9 mouse cellular contexts compared by ENCODE assay signal in genomic region chr10:75921726-75922560, GRCm38 (mm10). TPM values are rescaled to one million over a fixed set of nuclear protein-coding genes. Genes with fewer than 3 reads are reported as not detected.
DNase-seq lines count a peak whose midpoint lies in the region; ATAC-seq and TF ChIP-seq lines count a peak whose summit lies in the region.
"Had no signal": no experiment of that assay in that cellular context is flagged by ENCODE, and none has a peak within 500 bp of the region (broad histone marks: within the 10 kb centered on the region; RNA-seq: fewer than 3 reads in every experiment).

No protein-coding gene starts in this region.

- peak overlapping the region; percentile 76 for H3K4me3 ChIP-seq in kidney, adult 2 months (ENCODE audit: insufficient read depth, low read depth, low read length)
- peak overlapping the region; percentile 98 for H3K4me3 ChIP-seq in E14TG2a.4 (replicated peaks; ENCODE audit: low read length)
- peak overlapping the region; percentile 58 for H3K4me3 ChIP-seq in cortical plate, adult 2 months (ENCODE audit: insufficient read depth, low read length)
- H3K4me3 ChIP-seq in hindbrain, embryonic 14.5 days (replicated peaks; ENCODE audit: low read length), result peak overlapping the region; percentile 69
- peak overlapping the region; percentile 95 for H3K4me3 ChIP-seq in liver, embryonic 16.5 days (ENCODE audit: low read depth, low read length)

- no peaks in the 10 kb centered on the region for H3K9me3 ChIP-seq in E14TG2a.4 (ENCODE audit: low read length)
- no peaks in the 10 kb centered on the region for H3K9me3 ChIP-seq in hindbrain, embryonic 14.5 days (ENCODE audit: control insufficient read depth, low read length)
- H3K9me3 ChIP-seq in liver, embryonic 16.5 days (replicated peaks; ENCODE audit: control insufficient read depth, low read length), result no peaks in the 10 kb centered on the region

- peak; percentile 62 for ATAC-seq in hindbrain, embryonic 14.5 days (ENCODE audit: low FRiP score)
- ATAC-seq in liver, embryonic 16.5 days (ENCODE audit: low read depth), result no peak
- ATAC-seq in monocyte, adult 5-6 weeks (replicated peaks; ENCODE audit: insufficient number of reproducible peaks, low FRiP score, low TSS enrichment, poor library complexity, severe bottlenecking), result no peak

- H3K4me1 ChIP-seq in kidney, adult 2 months (ENCODE audit: control insufficient read depth, insufficient read depth, low read length), result peaks cover 8% of the 10 kb centered on the region; the same call in 1 of the 2 replicates
- H3K4me1 ChIP-seq in E14TG2a.4 (replicated peaks; ENCODE audit: low read depth, low read length), result peaks cover 59% of the 10 kb centered on the region
- H3K4me1 ChIP-seq in cortical plate, adult 2 months (ENCODE audit: control insufficient read depth, insufficient read depth, low read length), result peaks cover 2% of the 10 kb centered on the region
- H3K4me1 ChIP-seq in hindbrain, embryonic 14.5 days (replicated peaks; ENCODE audit: control insufficient read depth, insufficient read depth, low read length), result peaks cover 38% of the 10 kb centered on the region
- H3K4me1 ChIP-seq in liver, embryonic 16.5 days (ENCODE audit: control insufficient read depth, low read depth, low read length), result peaks cover 26% of the 10 kb centered on the region

- peak; percentile 32 for DNase-seq in kidney, adult 2 months
- no peak for DNase-seq in kidney, adult 18-20 months
- peak; percentile 49 for DNase-seq in hindbrain, embryonic 14.5 days (ENCODE audit: low spot score)
- DNase-seq in testis, postnatal 14 days (ENCODE audit: low spot score), result peak; percentile 49

- no peaks in the 10 kb centered on the region for H3K36me3 ChIP-seq in kidney, adult 2 months (ENCODE audit: control insufficient read depth, insufficient read depth, low read length)
- peaks cover 74% of the 10 kb centered on the region for H3K36me3 ChIP-seq in E14TG2a.4 (ENCODE audit: insufficient read depth, low read length)
- H3K36me3 ChIP-seq in hindbrain, embryonic 14.5 days (replicated peaks; ENCODE audit: control insufficient read depth, insufficient read depth), result peaks cover 19% of the 10 kb centered on the region
- no peaks in the 10 kb centered on the region for H3K36me3 ChIP-seq in liver, embryonic 16.5 days (ENCODE audit: control insufficient read depth, insufficient read depth)

- TF ChIP-seq POLR2A in kidney, adult 2 months (IDR thresholded peaks at IDR 0.05; ENCODE audit: low read depth, low read length), result no peak
- no peak for TF ChIP-seq POLR2A in cortical plate, adult 2 months (IDR thresholded peaks at IDR 0.05; ENCODE audit: extremely low read depth, insufficient read depth, low read length)

- H3K9ac ChIP-seq in hindbrain, embryonic 14.5 days, result peak overlapping the region; percentile 92
- H3K9ac ChIP-seq in liver, embryonic 16.5 days (ENCODE audit: low read depth, low read length), result peak overlapping the region; percentile 92

- TF ChIP-seq CTCF in kidney, adult 2 months (conservative IDR thresholded peaks at IDR 0.05; ENCODE audit: insufficient read depth, insufficient read length, low read depth, low read length), result no peak
- no peak for TF ChIP-seq CTCF in E14TG2a.4 (conservative IDR thresholded peaks at IDR 0.05; ENCODE audit: low read length)
- no peak for TF ChIP-seq CTCF in cortical plate, adult 2 months (IDR thresholded peaks at IDR 0.05; ENCODE audit: extremely low read depth, insufficient read depth, low read length)

- no peaks in the 10 kb centered on the region for H3K27me3 ChIP-seq in kidney, adult 2 months (replicated peaks; ENCODE audit: control insufficient read depth, insufficient read depth, low read length)
- H3K27me3 ChIP-seq in E14TG2a.4 (ENCODE audit: insufficient read depth, low read length), result no peaks in the 10 kb centered on the region
- H3K27me3 ChIP-seq in hindbrain, embryonic 14.5 days (ENCODE audit: control insufficient read depth, insufficient read depth, low read length), result no peaks in the 10 kb centered on the region
- H3K27me3 ChIP-seq in liver, embryonic 16.5 days (ENCODE audit: control insufficient read depth, insufficient read depth, low read depth, low read length), result no peaks in the 10 kb centered on the region

- H3K27ac ChIP-seq in kidney, adult 2 months (ENCODE audit: insufficient read depth, low read depth, low read length), result peak overlapping the region; percentile 73
- peak overlapping the region; percentile 61 for H3K27ac ChIP-seq in cortical plate, adult 2 months (ENCODE audit: insufficient read depth, low read length)
- H3K27ac ChIP-seq in hindbrain, embryonic 14.5 days, result peak overlapping the region; percentile 97
- H3K27ac ChIP-seq in liver, embryonic 16.5 days (ENCODE audit: low read length), result peak overlapping the region; percentile 61

- 4% methylated on average over 22 of the region's 22 CpGs for WGBS in kidney, adult 2 months
- WGBS in hindbrain, embryonic 14.5 days, result 4% methylated on average over 22 of the region's 22 CpGs
- WGBS in liver, embryonic 16.5 days (ENCODE audit: insufficient replicate concordance), result 4% methylated on average over 22 of the region's 22 CpGs

- peak overlapping the region; percentile 73 for H3K4me2 ChIP-seq in hindbrain, embryonic 14.5 days (replicated peaks)
- peak overlapping the region; percentile 90 for H3K4me2 ChIP-seq in liver, embryonic 16.5 days (ENCODE audit: low read depth, low read length)

RNA-seq across cellular contexts. Expression of gene Smarcb1, which starts 0.5 kb away (rescaled TPM):
- polyA plus RNA-seq in kidney, adult 2 months (2012; rRNA removed), result 34.6 and 37.7 TPM in 2 replicates
- 71.5 and 73.1 TPM in 2 replicates for polyA plus RNA-seq in cortical plate, adult 2 months (2012; rRNA removed)
- polyA plus RNA-seq in hindbrain, embryonic 14.5 days (2014; fragmentation: Nextera tagmentation; extraction: Ambion mirVana), result 230 and 231 TPM in 2 replicates
- polyA plus RNA-seq in liver, embryonic 16.5 days (2015; fragmentation: Nextera tagmentation; extraction: Ambion mirVana), result 55.9 and 56.8 TPM in 2 replicates
- total RNA-seq in monocyte, adult 5-6 weeks (2017), result 16.2 to 31.0 TPM (median 19.4 TPM) in 3 replicates

RNA-seq across cellular contexts. Expression of gene Chchd10, which starts 11.0 kb away (rescaled TPM):
- 1,587 and 1,621 TPM in 2 replicates for polyA plus RNA-seq in kidney, adult 2 months (2012; rRNA removed)
- 502 and 507 TPM in 2 replicates for polyA plus RNA-seq in cortical plate, adult 2 months (2012; rRNA removed)
- polyA plus RNA-seq in hindbrain, embryonic 14.5 days (2014; fragmentation: Nextera tagmentation; extraction: Ambion mirVana), result 148 TPM in 2 replicates
- 125 and 137 TPM in 2 replicates for polyA plus RNA-seq in liver, embryonic 16.5 days (2015; fragmentation: Nextera tagmentation; extraction: Ambion mirVana)
- total RNA-seq in monocyte, adult 5-6 weeks (2017), result 1.4 to 5.9 TPM (median 5.8 TPM) in 3 replicates

RNA-seq across cellular contexts. Expression of gene Mmp11, which starts 14.4 kb away (rescaled TPM):
- polyA plus RNA-seq in kidney, adult 2 months (2012; rRNA removed), result 21.5 and 23.9 TPM in 2 replicates
- polyA plus RNA-seq in cortical plate, adult 2 months (2012; rRNA removed), result 2.3 and 2.6 TPM in 2 replicates
- 16.8 and 18.0 TPM in 2 replicates for polyA plus RNA-seq in hindbrain, embryonic 14.5 days (2014; fragmentation: Nextera tagmentation; extraction: Ambion mirVana)
- polyA plus RNA-seq in liver, embryonic 16.5 days (2015; fragmentation: Nextera tagmentation; extraction: Ambion mirVana), result 2.1 and 2.7 TPM in 2 replicates
- 1.1 TPM in 1 of 3 replicates, not detected in the others for total RNA-seq in monocyte, adult 5-6 weeks (2017)

RNA-seq across cellular contexts. Expression of gene Gm867, which starts 18.5 kb away (rescaled TPM):
- polyA plus RNA-seq in kidney, adult 2 months (2012; rRNA removed), result 1.3 and 1.4 TPM in 2 replicates
- 0.49 and 1.2 TPM in 2 replicates for polyA plus RNA-seq in cortical plate, adult 2 months (2012; rRNA removed)
- polyA plus RNA-seq in hindbrain, embryonic 14.5 days (2014; fragmentation: Nextera tagmentation; extraction: Ambion mirVana), result 2.4 and 3.1 TPM in 2 replicates
- polyA plus RNA-seq in liver, embryonic 16.5 days (2015; fragmentation: Nextera tagmentation; extraction: Ambion mirVana), result 24.3 and 26.4 TPM in 2 replicates
- total RNA-seq in monocyte, adult 5-6 weeks (2017), result 2.2 TPM in 1 of 3 replicates, not detected in the others

RNA-seq across cellular contexts. Expression of gene Vpreb3, which starts 20.9 kb away (rescaled TPM):
- polyA plus RNA-seq in kidney, adult 2 months (2012; rRNA removed), result 1.2 and 3.8 TPM in 2 replicates
- not detected in 2 replicates for polyA plus RNA-seq in cortical plate, adult 2 months (2012; rRNA removed)
- 0.48 and 1.6 TPM in 2 replicates for polyA plus RNA-seq in hindbrain, embryonic 14.5 days (2014; fragmentation: Nextera tagmentation; extraction: Ambion mirVana)
- polyA plus RNA-seq in liver, embryonic 16.5 days (2015; fragmentation: Nextera tagmentation; extraction: Ambion mirVana), result 15.0 and 17.5 TPM in 2 replicates
- 0.87 to 5.0 TPM (median 1.2 TPM) in 3 replicates for total RNA-seq in monocyte, adult 5-6 weeks (2017)
- total RNA-seq: layer of hippocampus, adult 18-20 months had no signal
